22 mouse cellular contexts compared by ENCODE assay signal in the genomic region with DNA sequence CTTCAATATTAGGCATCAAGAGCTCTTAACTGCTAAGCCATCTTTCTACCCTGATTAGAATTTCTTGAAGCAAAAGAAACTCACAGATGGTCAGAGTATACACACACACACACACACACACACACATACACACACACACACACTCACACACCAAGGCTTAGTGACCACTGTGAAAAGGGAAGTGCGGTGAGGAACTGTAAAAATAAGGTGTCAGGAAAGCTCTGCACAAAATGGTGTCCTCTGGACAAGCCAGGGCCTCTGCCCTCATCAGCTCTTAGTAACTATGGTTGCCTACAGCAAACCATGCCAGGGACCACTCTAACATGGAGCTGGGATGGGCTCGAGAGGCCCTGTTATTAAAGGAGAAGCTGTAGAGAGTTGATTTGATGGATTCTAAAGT.
"Had no signal": no experiment of that assay in that cellular context is flagged by ENCODE, and none has a peak within 500 bp of the region (broad histone marks: within the 10 kb centered on the region; RNA-seq: fewer than 3 reads in every experiment).

No protein-coding gene starts in this region.

- ATAC-seq: intestine, embryonic 15.5 days; liver, postnatal 0 days; lung, postnatal 0 days had no signal

- H3K4me3 ChIP-seq: intestine, embryonic 15.5 days; kidney, embryonic 15.5 days; left cerebral cortex, adult 2 months; limb, embryonic 12.5 days; limb, embryonic 15.5 days; megakaryocyte, embryonic 14.5 days; neural tube, embryonic 13.5 days had no signal

- H3K27me3 ChIP-seq: intestine, embryonic 15.5 days; kidney, embryonic 15.5 days; limb, embryonic 12.5 days; limb, embryonic 15.5 days; megakaryocyte, embryonic 14.5 days; neural tube, embryonic 13.5 days had no signal

- DNase-seq: kidney, adult 11 months; kidney, adult 8-10 months; kidney, postnatal 10 days; kidney, postnatal 36 days; layer of hippocampus, postnatal 36 days; left cerebral cortex, postnatal 4 days; liver, postnatal 0 days; lung, postnatal 4 days; midbrain, embryonic 14.5 days; retina, postnatal 1 day; right cerebral cortex, postnatal 25 days; thymus, postnatal 25 days had no signal

- H3K27ac ChIP-seq: intestine, embryonic 15.5 days; kidney, embryonic 15.5 days; left cerebral cortex, adult 2 months; limb, embryonic 12.5 days; limb, embryonic 15.5 days; liver, embryonic 14.5 days; neural tube, embryonic 13.5 days; stomach, postnatal 0 days had no signal
